Mouse (Mus musculus) gastrocnemius, adult 8-10 months (tissue): ENCODE results near the gene Tie1. TPM values are rescaled to one million over a fixed set of nuclear protein-coding genes. Genes with fewer than 3 reads are reported as not detected.

Experiments
- DNase-seq, 2 experiments: peaks; one replicate each; pipeline ENCODE4 v3.0.0; 2022; ENCODE audit warnings: low spot score in 2 of 2
- total RNA-seq, 4 experiments: library from RNA; stranded (reverse); gene quantifications; 2 replicates each; pipeline ENCODE4 v1.2.4; 2022

The Tie1 gene
- total RNA-seq, 4 experiments from 2014 or later, result 9.0 to 13.3 (median 10.2) TPM

- no peak for DNase-seq
Measured at GRCm38 (mm10) chr4:118476773-118477530, 12.9 kb downstream of the Tie1 start.

GRCm38 (mm10) chr4:118472687-118473086 is 17.2 kb downstream of the Tie1 start:
- DNase-seq, result no peak

- no peak for DNase-seq
Measured at GRCm38 (mm10) chr4:118471281-118471680, 18.6 kb downstream of the Tie1 start.

GRCm38 (mm10) chr4:118465697-118466163 is 24.1 kb downstream of the Tie1 start:
- DNase-seq, result no peak

GRCm38 (mm10) chr4:118464956-118465355 is 24.9 kb downstream of the Tie1 start:
- DNase-seq, result no peak

- no peak for DNase-seq
Measured at GRCm38 (mm10) chr4:118457345-118457975, 32.4 kb downstream of the Tie1 start, which contains the start of gene Mpl. TSS of gene Mpl (minus strand) at chr4:118457513.

GRCm38 (mm10) chr4:118446415-118447153 is 43.3 kb downstream of the Tie1 start:
- no peak for DNase-seq

GRCm38 (mm10) chr4:118445781-118446414 is 44.0 kb downstream of the Tie1 start:
- peak in 1 of 2 experiments; percentile 15 for DNase-seq

GRCm38 (mm10) chr4:118445088-118445487 is 44.8 kb downstream of the Tie1 start:
- DNase-seq, result no peak

- no peak for DNase-seq
Measured at GRCm38 (mm10) chr4:118437829-118438253, 52.0 kb downstream of the Tie1 start.

- DNase-seq, result peak; percentile 67 to 76
Measured at GRCm38 (mm10) chr4:118436820-118437603, 52.8 kb downstream of the Tie1 start, which contains the start of gene Cdc20. TSS of gene Cdc20 (minus strand) at chr4:118437352.

GRCm38 (mm10) chr4:118432332-118432731 is 57.5 kb downstream of the Tie1 start:
- no peak for DNase-seq

- no peak for DNase-seq
Measured at GRCm38 (mm10) chr4:118429215-118429895, 60.5 kb downstream of the Tie1 start.

- DNase-seq, result no peak
Measured at GRCm38 (mm10) chr4:118428531-118429214, 61.2 kb downstream of the Tie1 start.

- peak; percentile 76 to 84 for DNase-seq
Measured at GRCm38 (mm10) chr4:118427768-118428451, 62.0 kb downstream of the Tie1 start, which contains the start of gene Elovl1. TSS of gene Elovl1 (plus strand) at chr4:118428093.

GRCm38 (mm10) chr4:118427415-118427767 is 62.5 kb downstream of the Tie1 start:
- DNase-seq, result no peak

- no peak for DNase-seq
Measured at GRCm38 (mm10) chr4:118425374-118425773, 64.5 kb downstream of the Tie1 start.

- no peak for DNase-seq
Measured at GRCm38 (mm10) chr4:118424541-118425160, 65.2 kb downstream of the Tie1 start.
